Mouse (Mus musculus): ENCODE measurements around the gene Yipf1.

GRCm38 (mm10) chr4:107313690-107314478, at the start of gene Yipf1:
- TF ChIP-seq GATA1 (IDR thresholded peaks at IDR 0.05; ENCODE audit: low read length) (no peak), TAL1 (IDR thresholded peaks at IDR 0.05; ENCODE audit: low read length) (no peak)

All from erythroblast, embryonic 14.5 days (primary cell).